Mouse (Mus musculus): Measurements from ENCODE around the gene Gm49395. TPM values are rescaled to one million over a fixed set of nuclear protein-coding genes. Genes with fewer than 3 reads are reported as not detected.

Gene Gm49395
- total RNA-seq, 2 experiments from 2014 or later, result 10.5 to 11.9 TPM

GRCm38 (mm10) chr13:115002837-115003236, 98.9 kb downstream of the Gm49395 start:
- intact Hi-C loops (cut with DNase I), result no loop called here
- DNase-seq, result no peak

- intact Hi-C loops (cut with DNase I), result no loop called here
- no peak for DNase-seq
These were observed 99.6 kb downstream of the Gm49395 start for GRCm38 (mm10) chr13:115002155-115002554.

- intact Hi-C loops (cut with DNase I), result no loop called here
These were observed 102.1 kb downstream of the Gm49395 start for GRCm38 (mm10) chr13:114999582-114999981.

DNA sequence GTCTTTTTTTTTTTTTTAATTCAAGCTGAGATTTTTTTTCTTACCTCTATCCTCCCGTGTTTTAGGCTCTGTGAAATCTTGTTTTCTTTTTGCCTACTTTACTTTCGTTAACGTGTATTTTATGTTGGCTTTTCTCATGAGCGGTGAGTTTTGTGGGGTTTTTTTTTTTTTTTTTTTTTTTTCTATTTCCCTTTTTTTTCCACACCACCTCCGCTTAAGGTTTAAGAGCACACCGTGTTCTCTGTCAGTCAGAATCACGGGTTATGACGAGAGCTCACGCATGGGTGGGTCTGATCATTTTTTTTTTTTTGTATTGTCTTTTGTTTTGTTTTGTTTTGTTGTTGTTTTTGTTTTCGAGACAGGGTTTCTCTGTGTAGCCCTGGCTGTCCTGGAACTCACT, 103.6 kb downstream of the Gm49395 start:
- intact Hi-C loops (cut with DNase I), result no loop called here
- no peak for DNase-seq

More at GRCm38 (mm10) chr13:114999582-114999981, 102.1 kb downstream of the Gm49395 start:
- no peak for DNase-seq

GRCm38 (mm10) chr13:114992260-114993014, 109.3 kb downstream of the Gm49395 start:
- DNase-seq, result no peak
- intact Hi-C loops (cut with DNase I), result no loop called here

DNA sequence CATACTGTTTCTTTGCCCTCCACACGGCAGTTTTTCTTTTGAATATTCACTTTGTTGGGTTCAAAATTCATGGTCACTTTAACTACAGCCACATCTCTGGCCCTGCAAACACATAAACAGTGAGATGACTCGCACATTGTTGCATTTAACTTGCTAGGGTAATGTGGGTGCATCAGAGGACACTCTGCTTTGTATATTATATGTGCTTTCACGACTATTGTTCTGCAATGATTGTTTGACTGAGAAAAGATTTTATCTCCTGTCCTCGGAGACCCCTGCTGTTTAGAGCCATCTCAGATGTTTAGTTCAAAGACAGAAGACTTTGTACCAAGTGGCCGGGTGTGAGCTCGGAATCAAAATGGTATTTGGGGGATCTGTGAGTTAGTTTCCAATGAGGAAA, 114.1 kb downstream of the Gm49395 start:
- intact Hi-C loops (cut with DNase I), result loop anchor here (2.0 to 5.0 kb wide), 3 partner anchors 113 to 1725 kb away; partner anchors contain the start of genes Gm49395 and Itga1
- no peak for DNase-seq

- DNase-seq, result peak; percentile 37 to 51
These were observed 114.6 kb downstream of the Gm49395 start for GRCm38 (mm10) chr13:114987161-114987560.

More at GRCm38 (mm10) chr13:114987161-114987560, 114.6 kb downstream of the Gm49395 start:
- intact Hi-C loops (cut with DNase I), result loop anchor here (2.0 to 5.0 kb wide), 2 partner anchors 232 to 1725 kb away; no protein-coding TSS in a partner anchor

Other genes starting within 250 kb of the Gm49395 start
- gene Itga2, start 169.8 kb downstream of the Gm49395 start, total RNA-seq (2021), result 1 to 10 TPM in 1 of 2 experiments, under 1 TPM in 1; 0.39 to 1.2 TPM
- gene Pelo, start 11.7 kb downstream of the Gm49395 start, total RNA-seq (2021), result 10 to 100 TPM; 17.2 to 17.8 TPM
- 10 to 100 TPM; 38.2 to 42.4 TPM for gene Itga1, start within 50 bp of the Gm49395 start, total RNA-seq (2021)

Measured in heart, postnatal 36 days (tissue).